20 mouse cellular contexts compared by ENCODE assay signal in genomic region chr10:127939667-127940066, GRCm38 (mm10). TPM values are rescaled to one million over a fixed set of nuclear protein-coding genes. Genes with fewer than 3 reads are reported as not detected.
A peak's percentile ranks its signal among the peaks of the same experiment; 100 is the strongest.
DNase-seq lines count a peak whose midpoint lies in the region; TF ChIP-seq lines count a peak whose summit lies in the region.
"Not testable (repeated sequence)": the region's sequence is repeated elsewhere in the genome, so short reads cannot be mapped to it uniquely, and the experiment has no call there.
"Had no signal": no experiment of that assay in that cellular context is flagged by ENCODE, and none has a peak within 500 bp of the region (broad histone marks: within the 10 kb centered on the region; RNA-seq: fewer than 3 reads in every experiment).

No protein-coding gene starts in this region.

- TF ChIP-seq POLR2A in CH12.LX (IDR thresholded peaks at IDR 0.05; ENCODE audit: low read depth, low read length); MEL (IDR thresholded peaks at IDR 0.05; ENCODE audit: control insufficient read depth in 1 of 2, insufficient read depth in 1 of 2, low read depth in 1 of 2, low read length in 2 of 2, poor library complexity in 1 of 2): not testable (repeated sequence)

- not testable (repeated sequence) for H3K36me3 ChIP-seq in CH12.LX (replicated peaks in 1 of 2; ENCODE audit: control insufficient read depth in 1 of 2, insufficient read depth in 1 of 2, low read length in 1 of 2); MEL (ENCODE audit: control insufficient read depth in 1 of 2, insufficient read depth in 2 of 2, low read length in 2 of 2); heart, embryonic 10.5 days

- in situ Hi-C loops in CH12.LX (cut with MboI; ENCODE audit: low pct_ligation_motif_present, low pct_unique_long_range_greater_than_20kb, low sequenced_read_pairs) = loop anchor here (25.0 kb wide), 2 partner anchors 202 to 248 kb away; partner anchors contain the start of genes Gls2, Rbms2 and Zbtb39

- not testable (repeated sequence) for H3K4me3 ChIP-seq in CH12.LX (replicated peaks in 1 of 3; ENCODE audit: low read depth in 2 of 3, low read length in 2 of 3, poor library complexity in 1 of 3); MEL (ENCODE audit: control insufficient read depth in 1 of 2, insufficient read depth in 1 of 2, low read depth in 2 of 2, low read length in 2 of 2); heart, embryonic 10.5 days

- H3K27me3 ChIP-seq in CH12.LX (replicated peaks); MEL (ENCODE audit: control insufficient read depth in 1 of 2, insufficient read depth in 2 of 2, low read length in 2 of 2); heart, embryonic 10.5 days (ENCODE audit: insufficient read depth, poor library complexity, severe bottlenecking): not testable (repeated sequence)

- not testable (repeated sequence) for TF ChIP-seq EP300 in CH12.LX (IDR thresholded peaks at IDR 0.05; ENCODE audit: low read length); MEL (IDR thresholded peaks at IDR 0.05; ENCODE audit: low read depth in 1 of 2, low read length in 2 of 2)

- H3K9me3 ChIP-seq in CH12.LX (replicated peaks; ENCODE audit: low read length); MEL (replicated peaks; ENCODE audit: insufficient read depth, low read length); heart, embryonic 10.5 days: not testable (repeated sequence)

- not testable (repeated sequence) for H3K4me2 ChIP-seq in CH12.LX (ENCODE audit: insufficient read depth, low read depth, poor library complexity, severe bottlenecking)

- not testable (repeated sequence) for H3K79me2 ChIP-seq in CH12.LX (replicated peaks; ENCODE audit: control insufficient read depth, extremely low read depth, insufficient read depth, poor library complexity, severe bottlenecking); MEL (ENCODE audit: control insufficient read depth, insufficient read depth, low read length, poor library complexity)

- dilution Hi-C loops in CH12.LX (cut with MboI; ENCODE audit: extremely low pct_ligation_motif_present, extremely low pct_unique_long_range_greater_than_20kb, low sequenced_read_pairs) = not testable (repeated sequence)

- H3K4me1 ChIP-seq in CH12.LX (ENCODE audit: control insufficient read depth in 1 of 2, insufficient read depth in 2 of 2); MEL (ENCODE audit: control insufficient read depth in 1 of 2, insufficient read depth in 2 of 2, low read length in 2 of 2); heart, embryonic 10.5 days: not testable (repeated sequence)

- DNase-seq in CH12.LX (ENCODE audit: extremely low read depth) (peak; percentile 19), ES-CJ7 (ENCODE audit: low read depth, low spot score) (peak; percentile 75), MEL (ENCODE audit: low read depth, low spot score) (peak; percentile 63), R1 (ENCODE audit: low read depth, low spot score) (peak; percentile 83)
- DNase-seq in heart, embryonic 10.5 days (ENCODE audit: low spot score) = peak; percentile 70
- DNase-seq in retina, postnatal 1 day = peak; percentile 11

- TF ChIP-seq CTCF in CH12.LX (conservative IDR thresholded peaks at IDR 0.05 in 1 of 2, IDR thresholded peaks at IDR 0.05 in 1 of 2; ENCODE audit: low read depth in 2 of 2, low read length in 2 of 2); MEL (IDR thresholded peaks at IDR 0.05 in 2 of 3, conservative IDR thresholded peaks at IDR 0.05 in 1 of 3; ENCODE audit: control insufficient read depth in 1 of 3, insufficient read depth in 1 of 3, low read depth in 2 of 3, low read length in 3 of 3, poor library complexity in 1 of 3, severe bottlenecking in 1 of 3): not testable (repeated sequence)

- 94% methylated on average over 10 of the region's 10 CpGs for WGBS in heart, embryonic 10.5 days

- TF ChIP-seq RAD21 in CH12.LX (IDR thresholded peaks at IDR 0.05; ENCODE audit: low read depth, low read length); MEL (IDR thresholded peaks at IDR 0.05; ENCODE audit: low read depth, low read length): not testable (repeated sequence)

- not testable (repeated sequence) for H3K27ac ChIP-seq in CH12.LX (ENCODE audit: insufficient read depth, low read depth); MEL (ENCODE audit: control insufficient read depth, low read depth, low read length); heart, embryonic 10.5 days

- not testable (repeated sequence) for H3K9ac ChIP-seq in CH12.LX (ENCODE audit: insufficient read depth, low read depth); MEL (ENCODE audit: control insufficient read depth, low read depth, low read length, poor library complexity, severe bottlenecking)

TF ChIP-seq in MEL, 35 proteins besides CTCF, POLR2A, EP300 and RAD21:
- TF ChIP-seq TBP (IDR thresholded peaks at IDR 0.05; ENCODE audit: low read depth, low read length) = peak; percentile 68
TF ChIP-seq in MEL: peak in this region for 1; not testable (repeated sequence) for 34.

RNA-seq across cellular contexts. Expression of gene Sdr9c7, which starts 41.3 kb away (rescaled TPM):
- total RNA-seq in CH12.LX (2012; rRNA removed) (not detected in 2 replicates), CH12.LX (2014; rRNA removed) (not detected in 2 replicates), MEL (2012; rRNA removed) (not detected in 2 replicates)
- polyA plus RNA-seq in CH12.LX (2012; ENCODE audit: insufficient read length, low read depth) (not detected in 2 replicates), MEL (2012; ENCODE audit: insufficient read depth in 1 of 2, insufficient read length in 2 of 2, low read depth in 1 of 2, low replicate concordance in 2 of 2, missing spikeins in 1 of 2) (not detected)
- polyA plus RNA-seq in heart, embryonic 10.5 days (2016; fragmentation: Nextera tagmentation; extraction: Ambion mirVana) = not detected in 2 replicates
- total RNA-seq: forebrain, postnatal 0 days had no signal
- polyA plus RNA-seq: activated CD4-positive, CD25-positive, alpha-beta regulatory T cell, adult 4 months; CD4-positive, CD25-positive, alpha-beta regulatory T cell, adult 4 months; embryonic facial prominence, embryonic 10.5 days; embryonic facial prominence, embryonic 12.5 days; forebrain, embryonic 11.5 days; forebrain, embryonic 13.5 days; forebrain, embryonic 15.5 days; forebrain, postnatal 0 days; G1E; Patski had no signal

RNA-seq across cellular contexts. Expression of gene Rdh7, which starts 51.0 kb away (rescaled TPM):
- total RNA-seq in CH12.LX (2012; rRNA removed) (not detected in 2 replicates), CH12.LX (2014; rRNA removed) (not detected in 2 replicates), MEL (2012; rRNA removed) (not detected in 2 replicates)
- polyA plus RNA-seq in CH12.LX (2012; ENCODE audit: insufficient read length, low read depth) (not detected in 2 replicates), MEL (2012; ENCODE audit: insufficient read depth in 1 of 2, insufficient read length in 2 of 2, low read depth in 1 of 2, low replicate concordance in 2 of 2, missing spikeins in 1 of 2) (not detected)
- polyA plus RNA-seq in heart, embryonic 10.5 days (2016; fragmentation: Nextera tagmentation; extraction: Ambion mirVana) = not detected in 2 replicates
- total RNA-seq: adrenal gland, adult 18-20 months; forebrain, postnatal 0 days; G1E had no signal
- polyA plus RNA-seq: activated CD4-positive, CD25-positive, alpha-beta regulatory T cell, adult 4 months; CD4-positive, CD25-positive, alpha-beta regulatory T cell, adult 4 months; cerebellum, adult 2 months; cortical plate, adult 2 months; embryonic facial prominence, embryonic 10.5 days; embryonic facial prominence, embryonic 12.5 days; embryonic facial prominence, embryonic 14.5 days; forebrain, embryonic 11.5 days; forebrain, embryonic 13.5 days; forebrain, embryonic 15.5 days; forebrain, postnatal 0 days; G1E; Patski had no signal

Comparison
In these comparisons a context has a peak if more than half of its experiments do, and no peak if none do; other contexts are left out.
1. DNase-seq: peak in every context shown above with its lines; median percentile 83 in R1; 75 in ES-CJ7; 70 in heart, embryonic 10.5 days; 63 in MEL; 19 in CH12.LX; 11 in retina, postnatal 1 day.